Mouse (Mus musculus): Measurements from ENCODE around the gene Ctnnd2.

DNA sequence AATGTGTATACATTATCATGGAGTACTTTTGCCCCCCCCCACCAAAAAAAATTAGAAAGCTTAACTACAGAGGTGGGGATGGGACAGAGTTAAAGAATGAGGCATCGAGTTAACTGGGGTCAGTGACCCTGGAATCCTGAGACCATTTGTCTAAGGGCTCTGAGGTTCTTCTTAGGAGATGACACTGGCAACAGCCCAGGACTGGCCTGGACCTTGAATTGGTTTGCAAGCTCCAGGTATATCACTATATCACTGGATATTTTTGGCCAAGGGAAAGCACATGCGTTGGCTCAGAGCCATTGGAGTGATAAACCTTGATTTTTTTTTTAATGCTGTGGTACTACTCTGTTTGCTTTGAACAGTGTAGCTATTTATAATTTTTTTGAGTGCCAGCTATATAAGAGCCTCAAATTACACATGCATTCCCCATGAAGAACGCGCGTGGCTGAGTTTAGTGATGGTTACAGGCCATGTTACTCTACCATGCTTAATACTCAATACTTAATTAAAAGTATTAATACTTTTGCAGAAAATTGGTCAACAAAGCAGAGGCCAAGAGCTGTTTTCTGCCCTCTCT lies 291.2 kb downstream of the Ctnnd2 start:
- TF ChIP-seq TCF12 (IDR thresholded peaks at IDR 0.05; ENCODE audit: insufficient read depth, poor library complexity, severe bottlenecking) (no peak), CEBPB (IDR thresholded peaks at IDR 0.05; ENCODE audit: insufficient read depth, poor library complexity, severe bottlenecking) (no peak), POLR2A (IDR thresholded peaks at IDR 0.05; ENCODE audit: insufficient read length, low read depth) (no peak), USF1 (IDR thresholded peaks at IDR 0.05; ENCODE audit: low read depth) (no peak), POLR2AphosphoS2 (IDR thresholded peaks at IDR 0.05; ENCODE audit: insufficient read length, low read depth) (no peak), REST (IDR thresholded peaks at IDR 0.05; ENCODE audit: insufficient read depth, insufficient read length) (no peak), MAX (IDR thresholded peaks at IDR 0.05; ENCODE audit: low read depth) (no peak), MYOG (IDR thresholded peaks at IDR 0.05; ENCODE audit: control insufficient read depth in 1 of 3, insufficient read depth in 1 of 3, insufficient read length in 2 of 3, low read depth in 2 of 3) (no peak), E2F4 (IDR thresholded peaks at IDR 0.05; ENCODE audit: insufficient read depth) (no peak), MYOD1 (IDR thresholded peaks at IDR 0.05; ENCODE audit: control insufficient read depth in 1 of 3, insufficient read length in 2 of 3, low read depth in 2 of 3) (no peak)
